Mouse (Mus musculus): ENCODE data around the gene Cntn6. TPM values are rescaled to one million over a fixed set of nuclear protein-coding genes. Genes with fewer than 3 reads are reported as not detected.

Gene Cntn6
- not detected for polyA plus RNA-seq (2017; shearing (Covaris generic))

DNA sequence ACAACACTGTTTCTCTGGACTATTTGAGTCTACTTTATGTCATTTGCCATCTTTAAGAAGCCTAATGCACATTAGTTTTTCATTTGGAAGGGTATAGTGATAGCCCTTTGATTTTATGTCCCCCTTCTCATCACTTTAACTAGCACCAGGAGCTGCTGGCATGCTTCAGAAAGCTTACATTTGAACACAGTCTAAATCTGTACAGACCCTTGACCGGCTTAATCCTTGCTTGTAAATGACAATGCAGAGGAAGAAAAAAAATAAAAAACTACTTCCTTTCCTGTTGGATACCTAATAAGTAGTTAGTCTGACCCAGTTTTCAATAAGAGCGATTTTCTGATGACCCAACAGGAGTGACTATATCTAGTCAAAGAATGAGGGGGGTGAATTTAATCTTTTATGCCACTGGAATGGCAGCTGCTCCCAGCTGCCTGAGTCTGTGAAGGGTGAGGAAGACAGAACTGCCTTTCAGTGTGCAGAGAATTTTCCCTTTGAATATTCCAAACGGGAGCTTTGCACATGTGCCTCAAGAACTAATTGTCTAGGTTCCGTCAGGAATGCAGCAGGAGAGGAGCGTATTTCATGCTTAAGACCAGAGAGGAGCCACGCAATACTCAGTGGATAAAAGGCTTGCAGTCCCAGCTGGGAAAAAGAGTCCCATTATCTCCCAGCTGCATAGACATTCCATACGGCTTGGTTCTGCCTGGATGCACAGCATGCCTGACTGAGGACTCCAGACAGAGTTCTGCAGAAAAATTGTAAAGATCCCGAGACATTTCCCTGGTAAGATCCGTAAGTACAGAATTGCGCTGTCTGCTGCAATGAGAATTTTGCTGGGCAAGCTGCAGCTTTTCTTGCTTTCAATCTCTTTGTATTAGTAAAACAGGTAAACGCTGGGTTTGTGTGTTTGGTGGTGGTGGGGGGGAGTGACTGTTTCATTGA is at the start of gene Cntn6:
Cntn6 (plus strand) TSS at position 301 of the 942 bp plus-strand sequence.
- ATAC-seq: no peak

DNA sequence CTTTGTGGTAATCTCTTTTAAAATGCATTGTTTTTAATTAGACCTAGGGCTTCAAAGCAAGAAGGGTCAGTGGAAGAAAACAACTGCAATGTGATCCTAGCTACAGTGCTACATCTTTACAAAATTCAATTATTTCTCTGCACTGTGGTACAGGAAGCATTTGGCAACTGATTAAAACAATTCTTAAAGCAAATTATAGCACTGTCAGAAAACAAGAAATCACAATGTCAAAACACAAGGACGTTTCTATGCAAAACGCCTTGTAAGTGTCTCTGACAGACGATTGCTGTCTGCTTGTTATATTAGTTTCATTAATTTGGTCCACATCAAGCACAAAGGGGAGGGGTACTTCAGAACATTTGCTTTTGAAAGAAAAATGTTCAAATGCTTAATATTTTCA is 48.9 kb upstream of the Cntn6 start:
- no peak for ATAC-seq

DNA sequence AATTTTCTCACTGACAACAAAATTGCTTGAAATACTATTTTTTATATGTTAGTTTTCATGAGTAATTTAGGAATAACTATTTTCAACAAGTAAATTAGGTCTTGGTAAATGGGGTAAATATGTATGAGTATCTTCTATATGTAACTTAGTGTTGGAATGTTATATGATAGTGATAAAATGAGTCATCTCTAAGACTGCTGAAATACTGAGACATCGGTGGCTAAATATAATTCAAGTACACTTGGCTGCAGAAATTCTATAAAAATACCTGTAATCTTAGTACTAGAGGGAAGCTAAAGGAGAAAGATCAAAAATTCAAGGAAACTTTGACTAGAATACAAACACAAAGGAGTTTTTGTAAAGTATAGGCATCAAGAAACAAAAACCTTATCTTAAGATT is 21.9 kb upstream of the Cntn6 start:
- no peak for ATAC-seq

DNA sequence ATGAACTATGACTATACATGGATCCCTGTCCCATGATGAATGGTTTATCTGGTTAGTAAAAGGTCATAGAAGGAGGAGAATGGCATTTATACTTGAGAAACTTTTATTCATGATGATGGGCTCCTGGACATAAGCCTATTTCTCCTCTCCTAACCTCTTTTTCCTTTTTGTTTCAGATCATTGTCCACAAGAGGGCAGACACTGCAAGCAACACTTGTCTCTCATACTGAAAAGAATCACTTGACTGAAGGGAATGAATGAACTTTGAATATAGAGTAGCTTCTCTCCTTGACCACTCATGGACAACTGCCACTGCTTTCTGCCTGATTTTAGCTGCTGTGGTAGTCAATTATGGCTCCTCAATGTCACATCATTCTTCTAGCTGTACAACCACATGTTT is 13.3 kb upstream of the Cntn6 start:
- ATAC-seq: no peak

DNA sequence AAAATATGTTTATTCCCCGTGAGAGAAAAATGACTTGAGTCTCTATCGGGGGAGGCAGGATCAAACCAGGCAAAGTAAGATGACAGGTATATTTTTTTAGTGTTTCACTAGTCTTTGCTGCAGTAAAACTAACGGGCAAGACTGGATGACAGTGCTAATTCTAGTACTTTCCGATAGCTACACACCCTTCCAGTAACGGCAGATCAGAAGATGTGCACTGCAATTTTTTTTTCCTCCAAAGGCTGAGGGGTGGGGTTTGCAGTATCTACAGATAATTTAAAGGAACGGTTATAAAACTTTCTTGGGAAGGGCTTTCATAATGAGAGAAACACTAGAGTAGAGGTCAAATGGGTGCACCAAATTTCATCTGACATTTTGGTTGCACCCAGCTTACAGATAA is 869 bp downstream of the Cntn6 start:
- no peak for ATAC-seq

DNA sequence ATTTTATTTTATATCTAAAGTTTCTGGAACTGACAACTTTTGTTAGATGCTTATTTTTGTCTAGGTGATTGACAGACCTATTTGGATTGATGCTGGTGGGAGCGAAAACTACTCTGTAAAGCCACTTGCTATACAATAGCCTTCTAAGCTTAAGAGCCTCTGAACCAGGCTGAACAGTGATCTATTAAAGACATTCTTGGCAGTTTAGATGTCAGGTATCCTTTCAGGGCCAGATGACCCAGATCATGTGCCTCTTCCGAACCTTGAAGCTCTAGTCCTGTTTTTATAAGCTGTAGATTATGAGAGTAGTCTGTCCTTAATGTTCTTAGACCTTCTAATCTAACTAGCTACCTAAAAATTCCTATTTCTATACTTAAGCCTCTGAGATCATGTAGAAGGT is 3.2 kb downstream of the Cntn6 start:
- ATAC-seq: no peak

DNA sequence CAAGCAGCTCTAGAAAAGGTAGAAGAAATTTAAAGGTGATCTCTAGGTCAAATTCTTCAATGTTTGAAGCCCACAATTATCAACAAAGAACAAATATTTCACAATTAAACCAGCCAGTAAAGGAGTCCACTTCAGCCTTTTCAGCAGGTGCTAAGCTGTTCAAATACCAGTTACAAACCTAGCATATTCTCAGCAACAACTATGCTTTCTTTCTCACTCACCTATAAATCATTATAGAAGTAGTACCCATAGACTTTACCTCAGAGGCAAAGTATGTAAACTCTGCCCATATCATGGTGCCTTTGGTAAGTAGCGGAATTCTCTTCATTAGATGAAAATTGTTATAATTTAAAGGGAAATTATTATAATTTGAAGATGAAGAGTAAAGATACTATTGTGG is 71.4 kb downstream of the Cntn6 start:
- ATAC-seq: no peak

DNA sequence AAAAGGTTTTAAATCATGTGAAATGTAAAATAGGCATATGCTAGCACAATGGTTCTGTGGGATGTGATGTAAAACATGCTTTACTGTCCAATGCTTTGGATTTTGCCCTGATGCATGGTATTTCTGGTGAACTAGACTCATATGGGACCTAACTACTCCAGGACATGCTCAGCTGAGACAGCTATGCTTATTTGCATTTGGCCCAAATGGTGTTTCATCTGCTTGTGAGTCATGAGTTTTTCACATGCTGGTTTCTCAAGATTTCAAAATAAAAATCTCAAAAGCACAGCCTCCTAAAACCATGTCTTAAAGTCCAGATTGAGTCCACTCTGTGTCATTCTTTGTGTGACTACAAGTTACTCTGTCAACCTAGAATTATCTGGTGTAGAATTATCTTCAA is 77.0 kb downstream of the Cntn6 start:
- ATAC-seq: no peak

DNA sequence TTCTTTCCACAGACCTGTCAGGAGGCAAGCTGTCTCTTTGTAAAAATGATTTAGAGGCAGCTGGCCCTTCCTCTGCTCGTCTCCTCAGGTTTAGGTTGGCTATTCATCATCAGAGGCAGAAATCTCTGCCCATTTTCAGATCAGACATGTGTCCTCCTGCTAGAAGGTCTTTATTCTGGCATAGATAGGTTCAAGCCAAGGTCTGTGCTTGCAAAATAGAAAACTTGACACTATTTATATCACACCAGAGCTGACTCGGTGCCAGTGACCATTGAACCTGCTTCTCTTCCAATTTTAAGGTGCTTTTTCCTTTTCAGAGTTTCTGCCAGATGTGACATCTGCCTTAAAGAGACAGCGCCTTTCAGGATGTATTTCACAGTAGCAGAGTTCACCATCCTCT is 95.4 kb downstream of the Cntn6 start:
- no peak for ATAC-seq

DNA sequence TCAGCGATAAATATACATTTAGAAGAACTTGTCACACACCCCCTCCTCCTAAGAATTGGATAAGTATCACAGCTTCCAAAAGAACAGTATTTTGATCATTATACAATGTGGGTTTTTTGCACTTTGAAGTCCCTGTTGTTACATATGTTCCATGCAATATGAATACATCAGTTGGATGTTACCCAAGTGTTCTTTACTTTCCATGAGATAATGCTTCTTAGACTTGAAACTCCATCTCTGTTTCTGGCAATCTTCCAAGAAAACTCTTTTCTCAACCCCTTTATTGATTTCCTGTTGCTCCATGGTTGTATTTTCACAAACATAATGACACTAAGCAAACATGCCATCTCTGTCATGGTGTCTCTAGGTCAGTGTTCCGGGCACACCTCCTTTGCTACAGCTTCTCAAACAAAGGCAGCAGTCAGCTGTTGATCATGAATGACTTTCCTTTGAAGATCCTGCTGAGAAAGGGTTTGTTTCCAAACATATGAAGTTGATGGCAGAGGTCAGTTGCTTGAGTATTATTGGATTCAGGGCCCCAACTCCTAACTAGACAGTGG is 108.3 kb downstream of the Cntn6 start:
- ATAC-seq: no peak

DNA sequence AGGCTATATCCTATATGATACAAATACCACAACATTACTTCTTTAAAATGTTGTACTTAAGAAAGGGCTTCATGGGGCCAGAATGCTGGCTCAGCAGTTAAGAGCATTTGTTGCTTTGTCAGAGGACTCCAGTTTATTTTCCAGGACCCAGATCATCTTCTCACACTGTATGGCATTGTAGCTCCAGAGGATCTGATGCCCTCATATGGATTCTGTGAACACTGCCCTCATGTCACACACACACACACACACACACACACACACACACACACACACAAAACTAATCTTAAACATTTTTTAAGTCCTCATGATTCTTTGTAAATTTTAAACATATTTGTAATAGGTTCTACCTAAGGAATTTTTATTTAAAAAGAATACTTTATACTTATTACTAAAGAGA is 110.3 kb downstream of the Cntn6 start:
- no peak for ATAC-seq

DNA sequence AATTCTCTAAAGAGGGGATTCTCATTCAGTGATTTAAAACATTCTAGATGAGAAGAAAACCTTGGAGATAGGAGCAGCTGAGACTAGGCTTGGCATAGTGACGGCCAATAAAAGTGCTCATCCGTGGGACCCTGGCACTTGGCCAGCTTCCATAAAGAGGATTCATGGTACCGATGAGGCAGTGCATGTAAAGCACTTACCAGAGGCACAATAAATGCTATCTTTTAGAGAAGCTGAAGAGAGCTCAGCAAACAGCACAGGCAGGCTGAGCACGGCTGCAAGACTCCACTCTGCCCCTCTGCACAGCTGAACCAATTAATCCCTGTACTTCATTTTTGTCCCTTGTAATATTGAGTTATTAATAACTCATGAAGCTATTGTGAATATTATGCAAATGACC is 110.8 kb downstream of the Cntn6 start:
- ATAC-seq: no peak

DNA sequence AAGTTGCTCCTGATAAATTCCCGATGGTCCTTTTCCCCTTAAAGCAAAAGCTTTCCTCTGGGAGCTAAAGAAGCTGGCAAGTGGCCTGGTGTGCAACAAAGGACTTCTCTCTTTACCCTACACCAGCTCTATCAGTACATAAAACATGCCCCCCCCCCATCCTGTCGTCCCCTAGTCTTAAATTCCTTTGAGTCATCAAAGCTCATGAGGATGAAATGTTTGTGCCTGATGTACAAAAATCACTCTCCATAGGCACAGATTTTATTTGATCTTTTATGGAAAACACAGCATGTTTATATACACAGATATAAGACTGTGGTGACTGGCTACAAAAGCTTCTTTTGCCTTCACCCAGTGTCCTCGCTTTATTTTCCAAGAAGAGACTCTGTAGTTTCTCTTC is 112.6 kb downstream of the Cntn6 start:
- no peak for ATAC-seq

DNA sequence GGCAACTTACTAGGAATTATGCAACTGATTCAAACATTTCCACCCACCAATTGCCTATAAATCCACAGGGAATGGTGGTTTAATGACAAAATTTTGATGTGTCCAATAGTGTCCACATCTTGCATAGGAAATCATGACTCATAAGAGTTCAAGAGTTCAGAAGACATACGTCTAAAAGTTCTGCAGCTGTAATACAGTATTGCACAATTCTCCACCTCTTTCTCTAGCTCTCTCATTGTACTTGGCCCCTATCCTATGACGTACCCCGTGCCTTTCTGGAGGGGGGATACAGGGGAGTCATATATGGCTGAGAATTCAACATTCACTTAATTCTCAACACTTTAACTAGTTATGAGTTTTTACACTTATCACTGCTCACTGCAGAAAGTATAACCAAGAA is 160.9 kb downstream of the Cntn6 start:
- ATAC-seq: no peak

DNA sequence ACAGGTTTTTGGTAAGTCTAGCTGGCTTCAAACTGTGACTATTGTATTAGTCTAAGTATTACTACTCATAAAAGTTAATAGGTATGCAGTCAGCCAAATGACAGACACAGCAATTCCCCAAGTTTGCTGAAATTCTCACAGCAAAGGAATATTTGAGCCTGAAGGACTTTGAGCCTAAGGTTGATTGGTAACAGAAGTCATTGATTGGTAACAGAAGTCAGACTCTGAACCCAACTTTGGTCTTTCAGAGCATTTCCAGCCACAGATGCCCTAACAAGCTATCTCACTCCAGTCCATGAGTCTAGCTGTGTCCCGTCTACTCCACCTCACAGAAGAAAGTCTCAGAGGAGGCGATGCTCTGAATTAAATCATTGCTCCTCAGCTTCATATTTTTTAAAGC is 176.1 kb downstream of the Cntn6 start:
- no peak for ATAC-seq

DNA sequence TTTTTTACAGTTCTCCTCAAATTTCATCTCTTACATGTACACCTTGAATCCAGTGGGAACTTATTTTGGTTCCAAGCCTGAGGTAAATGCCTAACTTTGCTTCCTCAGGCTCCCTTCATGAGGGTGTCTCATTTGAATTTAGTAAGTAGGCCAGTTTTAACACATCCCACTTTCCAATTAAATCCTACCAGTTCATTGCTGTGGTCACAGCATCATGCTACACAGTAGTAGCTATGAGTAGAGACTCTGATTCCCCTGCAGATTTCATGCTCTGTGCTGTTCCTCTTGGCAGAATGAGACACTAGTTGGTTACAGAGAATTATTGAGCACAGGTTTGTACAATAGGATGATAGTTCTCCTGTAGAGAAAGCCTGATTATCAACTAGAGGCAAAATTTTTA is 181.7 kb downstream of the Cntn6 start:
- no peak for ATAC-seq

DNA sequence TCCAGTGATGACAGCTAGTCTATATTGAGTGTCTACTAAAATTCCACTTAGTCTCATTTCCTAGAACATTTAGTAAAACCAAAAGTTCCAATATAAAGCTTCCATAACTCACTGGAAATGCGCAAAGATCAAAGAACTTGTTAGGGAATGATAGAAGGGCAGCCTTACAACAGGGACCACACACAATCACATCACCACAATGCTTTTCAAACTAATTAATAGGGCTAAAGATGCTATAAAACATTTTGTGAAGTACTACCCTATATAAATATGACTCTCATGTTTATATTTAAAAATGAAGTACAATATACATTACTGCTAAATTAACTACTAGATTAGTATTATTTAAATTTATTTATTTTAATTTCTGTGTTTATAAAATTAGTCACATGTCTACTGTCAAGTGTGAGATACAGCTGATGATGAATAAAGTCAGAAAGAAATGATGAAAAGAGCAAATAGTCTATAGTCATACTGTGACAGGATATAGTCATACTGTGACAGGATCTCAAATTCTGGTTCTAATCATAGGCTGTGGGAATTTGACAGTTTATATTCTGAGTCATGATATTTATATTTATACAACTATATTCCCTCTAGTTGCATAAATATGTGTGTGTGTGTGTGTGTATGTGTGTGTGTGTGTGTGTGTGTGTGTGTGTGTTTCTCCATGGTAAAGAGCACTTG is 187.4 kb downstream of the Cntn6 start:
- ATAC-seq: no peak

DNA sequence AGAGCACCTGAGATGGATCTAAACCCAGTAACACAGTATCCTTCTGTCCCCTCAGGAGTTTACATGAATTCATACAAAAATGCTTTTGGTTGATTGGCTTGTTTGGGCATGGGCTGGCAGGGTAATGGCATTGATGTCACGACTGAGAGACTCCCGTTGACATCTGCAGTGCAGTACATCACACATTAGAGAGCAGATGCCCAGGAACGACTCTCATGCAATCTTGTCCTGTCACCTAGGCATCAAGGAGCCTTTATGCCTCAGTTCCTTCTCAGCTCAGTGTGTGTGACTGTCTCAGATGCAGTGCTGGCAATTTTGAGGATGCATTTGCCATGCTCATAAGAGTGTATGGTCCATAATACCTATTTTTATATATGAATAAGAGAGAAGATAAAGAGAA is 195.4 kb downstream of the Cntn6 start:
- no peak for ATAC-seq

DNA sequence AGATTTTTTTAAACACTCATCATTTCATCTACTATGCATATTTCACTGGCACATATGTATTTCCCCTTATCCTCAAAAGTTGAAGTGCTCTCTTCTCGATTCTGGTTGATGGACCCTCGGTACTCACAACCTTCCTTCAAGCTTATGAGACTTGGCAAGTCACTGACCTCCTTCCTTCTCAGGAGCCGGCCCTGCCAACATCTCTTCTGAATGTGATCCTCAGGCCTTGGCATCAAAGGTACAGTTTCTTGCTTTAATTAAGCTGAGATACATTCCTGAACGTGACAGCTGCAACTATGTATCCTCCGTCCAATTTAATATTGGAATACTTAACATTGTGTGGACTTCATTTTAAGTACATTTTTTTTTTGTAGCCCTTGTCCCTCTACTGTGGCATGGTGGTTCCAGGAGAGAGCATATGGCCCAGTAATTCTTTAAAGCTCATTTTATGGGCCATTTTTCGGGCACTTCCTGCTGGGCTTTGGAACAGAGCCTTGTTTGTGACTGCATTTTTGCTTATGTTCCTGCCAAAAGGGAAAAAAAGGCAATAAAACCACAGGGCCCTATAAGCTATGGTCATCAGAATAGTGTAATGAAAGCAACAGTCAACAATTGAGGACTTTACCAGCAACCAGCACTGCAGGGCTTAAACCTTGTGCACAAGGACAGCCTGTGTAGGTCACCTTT is 196.0 kb downstream of the Cntn6 start:
- ATAC-seq: no peak

DNA sequence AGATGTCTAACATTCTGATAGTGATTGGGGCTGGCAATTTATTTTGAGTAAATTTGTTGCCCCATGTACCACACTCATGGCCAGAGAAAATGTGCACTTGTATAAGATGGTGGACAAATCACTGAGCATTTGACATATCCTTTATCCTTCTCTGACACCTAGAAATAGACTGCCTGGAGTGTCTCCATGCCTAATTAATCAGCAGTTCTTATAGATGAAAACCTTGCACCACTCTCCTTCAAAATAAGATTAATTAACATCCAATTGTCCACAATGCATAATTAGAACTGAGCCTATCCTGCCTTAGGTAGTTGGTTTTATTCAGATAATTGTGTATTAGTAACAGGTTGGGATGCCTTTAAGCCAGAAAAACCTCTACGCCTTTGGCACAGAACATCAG is 236.0 kb downstream of the Cntn6 start:
- no peak for ATAC-seq

DNA sequence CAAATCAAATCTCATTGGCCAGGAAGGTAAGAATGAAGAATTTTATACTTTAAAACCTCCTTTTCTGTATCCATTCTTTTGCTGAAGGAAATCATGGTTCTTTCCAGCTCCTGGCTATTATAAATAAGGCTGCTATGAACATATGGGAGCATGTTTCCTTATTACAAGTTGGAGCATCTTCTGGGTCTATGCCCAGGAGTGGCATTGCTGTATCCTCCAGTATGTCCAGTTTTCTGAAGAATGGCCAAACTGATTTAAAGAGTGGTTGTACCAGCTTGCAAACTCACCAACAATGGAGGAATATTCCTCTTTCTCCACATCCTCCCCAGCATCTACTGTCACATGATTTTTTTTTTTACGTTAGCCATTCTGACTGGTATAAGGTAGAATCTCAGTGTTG is 241.7 kb downstream of the Cntn6 start:
- no peak for ATAC-seq

DNA sequence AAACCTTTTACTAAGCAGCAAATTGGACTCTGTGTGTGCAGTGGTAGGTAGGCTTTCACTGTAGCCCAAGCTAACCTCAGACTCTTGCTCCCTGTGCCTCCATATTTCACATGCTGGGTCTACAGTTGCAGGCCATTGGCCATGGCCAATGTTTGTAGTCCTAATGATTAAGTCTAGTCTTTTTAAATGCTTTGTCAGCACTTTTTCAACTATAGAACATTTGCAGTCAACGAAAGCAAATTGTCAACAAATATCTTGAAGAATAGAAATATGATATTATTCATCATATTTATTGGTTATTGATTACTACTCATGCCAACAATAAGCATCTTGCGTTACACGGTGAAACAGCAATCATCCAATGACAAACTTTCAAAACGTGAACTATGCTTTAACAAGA is 246.4 kb downstream of the Cntn6 start:
- ATAC-seq: no peak

DNA sequence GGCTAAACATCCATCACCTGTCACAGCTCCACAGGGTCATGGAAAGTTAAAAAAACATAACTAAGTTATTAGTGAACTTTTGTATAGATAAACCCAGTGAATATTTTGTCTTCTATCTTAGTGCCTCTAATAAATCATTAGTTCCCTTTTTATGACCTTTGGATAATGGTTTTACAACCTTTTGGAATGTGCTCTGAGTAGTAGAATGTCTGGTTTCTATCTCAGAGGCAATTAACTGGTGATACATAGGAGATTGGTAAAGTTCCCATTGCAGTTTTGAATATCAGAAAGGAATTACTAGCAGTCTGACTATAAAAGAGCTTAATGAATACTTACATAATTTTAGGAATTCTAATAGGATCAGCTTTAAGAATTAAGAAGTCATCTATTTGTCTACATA is 265.5 kb downstream of the Cntn6 start:
- ATAC-seq: no peak
